Mouse (Mus musculus) CD4-positive, CD25-positive, alpha-beta regulatory T cell, adult 4 months (primary cell): ENCODE measurements at regions not wholly inside any gene's neighbourhood (a gene's known extent, or its start where the extent isn't known, plus 50 kb on each side); places are given as distances from the start of the nearest gene placed in this dataset.
"Not testable (repeated sequence)": the region's sequence is repeated elsewhere in the genome, so short reads cannot be mapped to it uniquely, and the experiment has no call there.

Experiments used
- ATAC-seq: one replicate; pipeline ENCODE4 v1.8.0; 2017

- not testable (repeated sequence) for ATAC-seq
Observed at GRCm38 (mm10) chr12:92883091-92883490, 1034.1 kb upstream of the Sel1l start.

GRCm38 (mm10) chr12:92882540-92882939 lies 1033.6 kb upstream of the Sel1l start:
- peak; percentile 56 for ATAC-seq

- peak; percentile 60 for ATAC-seq
Observed at GRCm38 (mm10) chr12:92873602-92874001, 1024.6 kb upstream of the Sel1l start.

- no peak for ATAC-seq
Observed at GRCm38 (mm10) chr12:92869336-92869735, 1020.4 kb upstream of the Sel1l start.

GRCm38 (mm10) chr12:92823090-92823786 lies 974.3 kb upstream of the Sel1l start:
- peak; percentile 70 for ATAC-seq

- ATAC-seq: no peak
Observed at GRCm38 (mm10) chr12:92818610-92819009, 969.7 kb upstream of the Sel1l start.

- ATAC-seq: no peak
Observed at GRCm38 (mm10) chr12:92801121-92801520, 952.2 kb upstream of the Sel1l start.

GRCm38 (mm10) chr12:92783362-92783761 lies 934.4 kb upstream of the Sel1l start:
- no peak for ATAC-seq

GRCm38 (mm10) chr12:92779695-92780292 lies 930.8 kb upstream of the Sel1l start:
- ATAC-seq: no peak

- peak; percentile 87 for ATAC-seq
Observed at GRCm38 (mm10) chr12:92775668-92776067, 926.7 kb upstream of the Sel1l start.

GRCm38 (mm10) chr12:92748576-92748975 lies 899.6 kb upstream of the Sel1l start:
- ATAC-seq: no peak

GRCm38 (mm10) chr12:92740818-92741217 lies 891.9 kb upstream of the Sel1l start:
- peak; percentile 64 for ATAC-seq

- no peak for ATAC-seq
Observed at GRCm38 (mm10) chr12:92739196-92739595, 890.2 kb upstream of the Sel1l start.

- ATAC-seq: peak; percentile 29
Observed at GRCm38 (mm10) chr12:92737623-92738370, 888.8 kb upstream of the Sel1l start.

- ATAC-seq: no peak
Observed at GRCm38 (mm10) chr12:92723022-92723421, 874.1 kb upstream of the Sel1l start.

GRCm38 (mm10) chr12:92713415-92713814 lies 864.5 kb upstream of the Sel1l start:
- ATAC-seq: no peak

GRCm38 (mm10) chr12:92708466-92708865 lies 859.5 kb upstream of the Sel1l start:
- ATAC-seq: no peak

- ATAC-seq: no peak
Observed at GRCm38 (mm10) chr12:92703731-92704130, 854.8 kb upstream of the Sel1l start.

GRCm38 (mm10) chr12:92692956-92693355 lies 844.0 kb upstream of the Sel1l start:
- ATAC-seq: no peak

GRCm38 (mm10) chr12:92672396-92672795 lies 823.4 kb upstream of the Sel1l start:
- peak; percentile 83 for ATAC-seq

GRCm38 (mm10) chr12:92646634-92647033 lies 797.7 kb upstream of the Sel1l start:
- peak; percentile 61 for ATAC-seq

- no peak for ATAC-seq
Observed at GRCm38 (mm10) chr12:92645006-92645624, 796.2 kb upstream of the Sel1l start.

GRCm38 (mm10) chr12:92619120-92619519 lies 770.2 kb upstream of the Sel1l start:
- ATAC-seq: no peak
